Mouse (Mus musculus): ENCODE measurements at regions not wholly inside any gene's neighbourhood (a gene's known extent, or its start where the extent isn't known, plus 50 kb on each side); places are given as distances from the start of the nearest gene placed in this dataset.

DNA sequence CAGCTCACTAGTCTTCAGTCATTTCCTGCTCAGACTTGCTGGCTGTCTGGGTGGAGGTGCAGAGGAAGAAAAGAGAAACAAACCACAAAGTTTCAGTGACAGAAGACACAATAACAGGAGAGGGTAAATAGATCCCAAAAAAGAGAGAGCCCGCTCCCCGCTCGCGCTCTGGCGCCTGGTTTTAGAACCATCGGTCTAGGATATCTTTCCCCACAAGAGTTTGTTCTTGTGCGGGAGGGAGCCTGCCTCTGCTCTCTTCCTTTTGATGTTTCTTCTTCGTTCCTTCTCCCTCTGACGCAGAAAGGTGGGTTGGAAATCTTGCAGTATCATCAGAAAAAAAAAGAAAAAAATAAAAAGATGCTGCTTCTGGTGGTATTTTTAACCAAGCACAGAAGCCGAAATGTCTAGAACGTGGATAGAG is 71.3 kb upstream of the Zfp217 start:
- no peak for DNase-seq (ENCODE audit: low read depth)

GRCm38 (mm10) chr2:170218230-170219044 is 70.5 kb upstream of the Zfp217 start:
- DNase-seq (ENCODE audit: low read depth) = no peak

DNA sequence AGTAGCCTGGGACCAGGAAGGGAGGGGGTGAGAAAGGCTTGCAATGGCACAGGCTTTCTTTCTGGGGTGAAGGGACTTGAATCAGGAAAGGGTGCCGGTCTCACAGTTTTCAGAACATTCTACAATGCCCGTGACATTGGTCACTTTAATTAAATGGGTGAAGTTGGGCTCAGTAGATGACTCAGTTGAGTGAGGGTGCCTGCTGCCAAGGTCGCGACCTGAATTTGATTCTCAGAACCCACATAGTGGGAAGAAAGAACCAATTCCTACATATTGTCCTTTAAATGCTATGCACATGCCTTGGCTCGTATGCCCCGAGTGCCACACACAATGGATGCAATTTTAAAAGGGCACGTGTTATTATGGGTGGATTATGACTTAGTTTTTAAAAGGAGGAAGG is 68.4 kb upstream of the Zfp217 start:
- DNase-seq (ENCODE audit: low read depth) = no peak

GRCm38 (mm10) chr2:170209121-170209520 is 61.2 kb upstream of the Zfp217 start:
- DNase-seq (ENCODE audit: low read depth) = no peak

DNA sequence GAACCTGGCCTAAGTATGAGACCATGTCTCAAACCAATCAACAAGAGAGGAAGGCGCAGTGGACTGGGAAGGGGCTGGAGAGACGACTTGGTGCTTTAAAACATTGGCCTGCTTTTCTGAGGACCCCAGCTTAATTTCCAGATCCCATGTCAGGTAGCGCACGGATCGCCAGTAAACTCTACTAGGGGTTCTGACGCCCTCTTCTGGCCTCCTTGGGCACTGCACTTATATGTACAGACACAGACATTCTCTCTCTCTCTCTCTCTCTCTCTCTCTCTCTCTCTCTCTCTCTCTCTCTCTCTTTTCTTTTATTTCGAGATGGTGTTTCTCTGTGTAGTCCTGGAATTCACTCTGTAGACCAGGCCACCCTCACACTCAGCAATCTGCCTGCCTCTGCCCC is 60.0 kb upstream of the Zfp217 start:
- DNase-seq (ENCODE audit: low read depth) = no peak

DNA sequence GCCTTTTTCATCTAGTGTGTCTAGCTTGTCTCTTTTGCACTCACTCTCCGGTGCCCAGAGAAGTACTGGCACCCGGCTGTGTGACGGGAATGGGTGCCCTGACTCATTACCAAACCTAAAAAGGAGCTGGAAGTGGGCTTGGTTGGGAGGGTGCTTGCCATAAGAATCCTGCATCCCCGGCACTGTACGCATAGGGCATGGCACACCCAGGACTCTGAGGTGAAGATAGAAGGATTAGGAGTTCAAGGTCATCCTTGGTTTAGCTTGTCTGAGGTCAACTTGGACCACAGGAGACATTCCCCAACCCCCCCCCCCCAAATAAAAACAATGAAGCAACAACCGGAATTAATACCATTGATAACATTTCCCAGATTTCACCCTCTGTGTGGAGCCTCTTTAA is 59.5 kb upstream of the Zfp217 start:
- DNase-seq (ENCODE audit: low read depth) = no peak

DNA sequence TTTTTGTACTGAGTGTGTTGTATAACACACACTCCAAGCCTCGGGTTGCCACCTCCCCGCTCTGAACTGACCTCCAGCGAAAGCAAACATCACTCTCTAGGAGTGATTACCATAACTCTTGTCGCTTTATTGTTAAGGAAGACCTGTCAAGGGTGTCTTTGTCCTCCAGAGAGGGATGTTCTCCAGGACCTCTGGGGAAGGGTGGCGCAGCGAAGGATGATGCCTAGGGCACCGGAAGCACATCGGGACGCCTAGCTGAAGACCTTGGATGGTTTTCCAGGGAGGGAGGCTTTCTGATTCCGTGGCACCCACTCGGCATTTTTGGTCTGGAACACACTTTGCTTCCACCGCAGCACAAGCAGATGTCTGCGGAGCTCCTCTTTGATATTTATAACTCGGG is 59.0 kb upstream of the Zfp217 start:
- DNase-seq (ENCODE audit: low read depth) = no peak

GRCm38 (mm10) chr2:170206442-170206754 is 58.5 kb upstream of the Zfp217 start:
- no peak for DNase-seq (ENCODE audit: low read depth)

- no peak for DNase-seq (ENCODE audit: low read depth)
Observed at GRCm38 (mm10) chr2:170205591-170206441, 57.9 kb upstream of the Zfp217 start.

- no peak for DNase-seq (ENCODE audit: low read depth)
Observed at GRCm38 (mm10) chr2:170204768-170205514, 57.0 kb upstream of the Zfp217 start.

GRCm38 (mm10) chr2:170203496-170203895 is 55.6 kb upstream of the Zfp217 start:
- no peak for DNase-seq (ENCODE audit: low read depth)

- no peak for DNase-seq (ENCODE audit: low read depth)
Observed at GRCm38 (mm10) chr2:170201816-170202371, 54.0 kb upstream of the Zfp217 start.

Measured in c-Kit-positive CD71-negative TER-119-negative erythroid progenitor cells, embryonic 14.5 days (primary cell).